Mouse (Mus musculus) urinary bladder, postnatal 36 days (tissue): ENCODE results near the gene Pde1a.
"Not testable (repeated sequence)": the region's sequence is repeated elsewhere in the genome, so short reads cannot be mapped to it uniquely, and the experiment has no call there.

Experiments
- DNase-seq, 2 experiments: peaks; one replicate each; pipeline ENCODE4 v3.0.0; 2022; ENCODE audit warnings: low spot score in 2 of 2, mixed read lengths in 1 of 2

Pde1a gene

GRCm38 (mm10) chr2:79964964-79965363 is 164.3 kb downstream of the Pde1a start:
- no peak for DNase-seq

DNA sequence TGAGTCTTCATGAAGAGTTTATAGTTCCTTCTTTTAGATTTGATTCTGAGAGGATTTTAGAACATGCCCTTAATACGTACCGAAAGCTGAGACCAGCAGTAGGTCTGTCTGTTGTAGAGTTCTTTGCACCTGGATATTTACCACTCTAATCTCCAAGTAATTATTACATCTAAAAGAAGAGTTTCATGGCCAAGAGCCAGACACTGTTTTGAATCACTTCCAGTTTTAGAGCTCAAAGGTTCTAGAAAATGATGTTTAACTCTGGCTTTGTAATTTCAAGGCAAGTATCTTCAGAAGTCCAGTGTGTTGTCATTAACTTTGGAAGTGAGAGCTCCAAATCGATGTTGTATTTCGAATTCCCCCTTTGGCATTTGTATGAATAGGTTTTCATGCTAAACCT is 167.8 kb downstream of the Pde1a start:
- DNase-seq = no peak

DNA sequence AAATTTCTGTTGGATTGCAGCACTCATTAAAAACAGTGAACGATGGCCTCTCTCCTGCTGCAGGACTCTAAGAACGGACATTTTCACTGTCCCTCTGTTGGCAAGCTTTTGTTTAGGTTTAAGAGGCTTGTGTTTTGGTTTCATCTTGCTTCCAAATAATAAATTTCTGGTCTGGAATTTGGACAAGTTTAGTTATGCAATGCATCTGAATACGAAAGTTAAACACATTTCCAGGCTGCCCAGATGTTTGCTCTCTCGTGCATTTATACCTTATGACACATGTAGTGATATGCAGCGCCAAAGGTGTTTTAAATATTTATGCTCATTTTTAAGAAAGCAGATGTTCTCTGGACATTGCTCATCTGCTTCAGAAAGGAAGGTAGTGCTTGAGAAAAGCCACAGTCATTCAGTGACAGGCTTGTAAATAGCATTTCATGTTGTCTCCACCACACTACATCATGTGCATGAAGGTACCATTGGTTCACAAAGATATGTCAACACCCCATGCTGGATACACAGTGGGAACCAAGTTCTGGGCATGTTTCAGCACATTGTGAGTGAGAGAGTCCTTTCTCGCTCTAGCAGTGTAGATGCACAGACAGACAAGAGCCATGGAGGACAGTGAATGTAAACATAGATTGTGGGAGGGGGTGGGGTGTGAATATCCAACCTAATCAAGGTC is 171.5 kb downstream of the Pde1a start:
- no peak for DNase-seq

- no peak for DNase-seq
Measured at GRCm38 (mm10) chr2:79945898-79946675, 183.2 kb downstream of the Pde1a start.

GRCm38 (mm10) chr2:79934660-79935059 is 194.6 kb downstream of the Pde1a start:
- no peak for DNase-seq

- DNase-seq = no peak
Measured at GRCm38 (mm10) chr2:79922356-79922755, 206.9 kb downstream of the Pde1a start.

DNA sequence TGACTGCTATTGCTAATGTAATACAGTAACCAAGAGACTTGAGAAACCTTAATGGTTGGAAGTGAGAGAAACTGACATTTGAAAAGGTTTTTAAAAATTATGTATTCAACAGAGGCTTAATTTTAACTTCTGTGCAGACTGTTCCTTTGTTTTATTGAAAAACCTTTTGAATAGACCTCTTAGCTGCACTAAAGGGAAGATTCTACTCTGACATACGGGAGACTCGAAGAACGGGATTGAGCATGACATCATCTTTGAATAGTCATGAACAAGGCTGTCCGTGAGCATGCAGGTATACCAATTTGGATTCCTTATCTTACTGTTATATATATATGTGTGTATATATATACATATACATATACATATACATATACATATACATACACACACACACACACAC is 207.9 kb downstream of the Pde1a start:
- no peak for DNase-seq

DNA sequence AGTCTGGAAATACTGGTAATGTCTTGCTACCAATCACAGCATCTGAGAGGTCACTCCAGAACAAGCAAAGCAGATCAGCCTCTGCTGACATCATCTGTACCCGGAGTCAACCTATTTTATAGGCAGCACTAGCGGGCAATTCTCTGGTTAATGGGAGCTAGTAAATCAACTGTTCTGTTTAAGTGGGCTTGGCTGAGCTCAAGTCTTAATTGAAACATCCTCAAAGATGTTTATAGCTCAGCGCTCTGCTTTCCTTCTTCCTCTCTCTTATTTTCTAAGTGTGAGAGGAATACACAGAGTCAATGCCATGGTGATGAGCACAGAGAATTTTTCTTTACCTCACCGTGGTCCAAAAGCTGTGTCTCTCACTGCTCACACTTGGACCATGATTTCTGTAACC is 208.8 kb downstream of the Pde1a start:
- DNase-seq = no peak

DNA sequence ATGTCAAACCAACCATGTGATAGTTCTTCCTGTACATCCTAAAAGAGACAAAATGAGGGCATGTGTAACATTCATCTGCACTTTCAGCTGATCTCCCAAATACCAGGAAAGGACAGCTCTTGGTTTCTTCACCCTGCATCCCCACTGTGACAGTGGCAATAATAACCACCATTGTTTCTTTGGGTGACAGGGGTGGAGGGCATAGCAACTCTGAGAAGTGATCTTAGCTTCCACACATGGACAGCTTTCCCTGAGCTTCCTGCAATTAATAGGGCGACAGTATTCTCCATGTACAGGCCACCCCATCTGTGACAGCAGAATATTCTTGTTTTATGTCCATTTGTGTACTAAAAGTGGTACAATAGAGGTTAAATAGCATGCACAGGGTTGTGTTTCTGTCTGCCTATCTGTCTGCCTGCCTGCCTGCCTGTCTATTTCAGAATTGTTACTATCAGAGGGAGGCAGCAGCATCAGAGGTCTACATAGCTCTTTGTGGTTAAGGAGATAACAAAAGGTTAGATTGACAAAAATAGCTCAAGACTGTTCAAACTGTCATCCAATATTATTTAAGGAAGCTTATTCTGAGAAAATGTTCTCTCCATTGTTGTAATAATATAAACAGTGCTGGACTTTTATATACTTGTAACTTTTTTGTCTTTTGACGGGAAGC is 227.3 kb downstream of the Pde1a start:
- no peak for DNase-seq

DNA sequence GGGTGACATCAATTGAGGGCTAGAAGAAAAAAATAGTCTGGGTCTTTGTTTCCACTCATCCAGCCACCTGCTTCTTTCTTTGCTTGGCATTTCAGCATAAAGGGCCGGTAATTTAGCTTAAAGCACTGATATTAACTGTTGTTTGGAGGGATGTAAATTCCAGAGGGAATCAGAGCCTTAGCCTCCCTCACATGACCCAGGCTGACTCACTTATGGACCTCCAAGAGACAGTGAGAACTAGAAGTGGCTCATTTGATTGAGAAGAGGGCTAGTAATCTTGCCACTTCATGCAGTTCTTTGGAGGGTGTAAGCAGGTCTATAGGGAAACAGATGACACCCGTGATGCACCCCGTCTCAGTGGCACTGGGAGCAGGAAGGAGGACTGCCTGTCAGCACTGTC is 230.7 kb downstream of the Pde1a start:
- no peak for DNase-seq

DNA sequence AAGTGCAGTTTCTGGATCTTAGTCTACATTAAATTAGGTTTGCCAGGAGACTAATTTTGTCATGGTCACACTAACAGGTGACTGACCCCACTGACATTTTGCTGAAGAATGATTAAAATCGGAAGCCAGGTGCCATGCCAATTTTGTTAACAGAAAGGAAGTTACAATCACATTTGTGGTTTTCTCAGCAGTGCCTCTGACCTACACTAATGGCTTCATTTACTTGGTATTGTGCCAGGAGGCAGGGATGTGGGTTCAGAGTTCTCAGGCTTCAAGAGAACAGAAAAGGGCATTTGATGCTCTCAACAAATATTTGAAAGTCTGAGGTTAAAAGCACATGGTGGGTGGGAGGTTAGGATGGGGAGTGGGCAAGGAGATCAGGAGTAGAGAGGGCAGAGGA is 236.4 kb downstream of the Pde1a start:
- DNase-seq = no peak

DNA sequence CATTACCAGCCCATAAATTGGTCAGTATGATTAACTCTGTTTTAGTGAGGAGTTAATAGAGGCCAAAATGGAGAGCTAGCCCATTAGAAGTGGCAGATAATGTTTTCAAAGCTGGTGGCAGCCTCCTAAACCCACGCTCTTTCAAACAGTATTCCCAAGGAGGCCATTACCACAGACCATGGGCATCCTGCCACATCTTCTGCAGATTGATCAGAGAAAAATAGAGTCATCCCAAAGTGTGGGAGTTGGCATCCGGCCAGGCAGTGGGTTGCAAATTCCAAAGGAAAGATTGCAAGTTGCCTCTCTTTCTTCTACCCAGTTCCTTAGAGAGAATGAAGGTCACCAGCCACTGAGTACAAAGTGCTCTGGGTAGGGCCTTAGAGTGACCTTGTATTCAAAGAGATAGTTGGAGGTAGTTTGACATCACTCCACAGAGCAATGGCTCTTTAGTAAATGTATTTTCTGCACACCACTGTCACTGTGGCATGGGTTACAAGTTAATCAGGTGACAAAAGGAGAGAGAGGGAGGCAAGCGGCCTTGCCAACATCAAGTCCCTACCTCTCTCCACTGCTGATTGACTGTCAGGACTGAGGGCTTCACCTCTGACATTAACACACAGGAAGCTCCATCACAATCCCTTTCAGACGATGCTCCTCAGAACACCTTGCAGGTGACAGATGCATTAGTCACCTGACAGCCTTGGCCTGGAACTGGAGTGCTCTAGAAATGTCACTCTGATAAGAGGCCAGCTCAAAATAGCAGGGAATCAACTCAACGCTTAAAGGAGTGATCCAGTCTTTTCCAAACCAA is 237.3 kb downstream of the Pde1a start:
- DNase-seq = peak in 1 of 2 experiments; percentile 19

DNA sequence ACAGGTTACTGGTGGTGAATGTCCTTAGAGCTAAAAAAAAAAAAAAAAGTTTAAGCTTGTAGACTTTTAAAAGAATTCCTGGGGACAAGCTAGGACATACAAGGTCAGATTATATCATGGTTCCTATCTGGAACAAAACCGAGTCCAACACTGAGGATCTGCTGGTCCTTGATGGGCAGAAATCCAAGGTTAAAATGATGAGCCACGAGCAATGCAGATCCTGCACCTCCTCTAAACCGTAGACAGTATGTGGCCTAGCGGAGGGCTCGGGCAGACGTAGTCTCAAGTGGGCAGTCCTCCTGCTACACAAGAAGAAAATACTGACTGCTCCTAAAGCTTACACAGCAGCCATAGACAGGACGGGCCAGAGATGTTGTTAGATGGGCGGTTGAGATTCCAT is 238.5 kb downstream of the Pde1a start:
- no peak for DNase-seq

GRCm38 (mm10) chr2:79883631-79884350 is 245.5 kb downstream of the Pde1a start:
- no peak for DNase-seq

GRCm38 (mm10) chr2:79883210-79883609 is 246.0 kb downstream of the Pde1a start:
- DNase-seq = no peak

GRCm38 (mm10) chr2:79865275-79865999 is 263.8 kb downstream of the Pde1a start:
- no peak for DNase-seq

DNA sequence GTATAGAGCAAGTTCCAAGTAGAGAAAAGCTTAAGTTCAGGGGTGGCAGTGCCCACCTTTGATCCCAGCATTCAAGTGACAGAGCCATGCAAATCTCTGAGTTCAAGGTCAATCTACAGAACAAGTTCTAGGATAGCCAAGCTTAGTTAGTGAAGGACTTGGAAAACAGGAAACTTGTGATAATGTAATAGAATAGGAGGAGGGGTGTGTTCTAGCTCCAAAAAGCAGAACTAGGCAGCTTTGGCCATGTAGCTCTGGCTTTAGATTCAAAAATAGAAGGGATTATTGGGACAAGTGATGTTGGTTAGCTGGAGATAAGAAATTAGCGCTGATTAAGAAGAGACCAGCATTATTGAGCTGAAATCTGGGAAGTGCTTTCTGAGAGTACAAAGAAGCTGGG is 272.4 kb downstream of the Pde1a start:
- DNase-seq = no peak

DNA sequence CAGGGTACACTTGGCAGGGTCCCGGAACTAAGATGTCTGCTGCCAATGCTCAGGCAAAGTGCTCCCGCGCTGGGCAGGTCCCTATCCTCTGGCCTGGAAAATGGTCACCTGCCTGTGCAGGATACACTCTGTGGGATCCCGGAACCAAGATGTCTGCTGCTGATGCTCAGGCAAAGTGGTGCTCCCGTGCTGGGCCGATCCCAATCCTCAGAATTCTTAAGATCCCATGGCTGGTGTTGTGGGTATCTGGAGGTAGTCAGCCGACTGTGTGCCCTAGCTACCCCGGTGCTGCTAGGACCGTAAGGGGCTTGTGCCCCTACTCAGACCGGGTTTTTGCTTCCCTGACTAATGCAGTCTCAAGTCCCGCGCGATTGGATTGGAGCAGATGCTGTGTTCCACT is 281.9 kb downstream of the Pde1a start:
- DNase-seq = not testable (repeated sequence)

DNA sequence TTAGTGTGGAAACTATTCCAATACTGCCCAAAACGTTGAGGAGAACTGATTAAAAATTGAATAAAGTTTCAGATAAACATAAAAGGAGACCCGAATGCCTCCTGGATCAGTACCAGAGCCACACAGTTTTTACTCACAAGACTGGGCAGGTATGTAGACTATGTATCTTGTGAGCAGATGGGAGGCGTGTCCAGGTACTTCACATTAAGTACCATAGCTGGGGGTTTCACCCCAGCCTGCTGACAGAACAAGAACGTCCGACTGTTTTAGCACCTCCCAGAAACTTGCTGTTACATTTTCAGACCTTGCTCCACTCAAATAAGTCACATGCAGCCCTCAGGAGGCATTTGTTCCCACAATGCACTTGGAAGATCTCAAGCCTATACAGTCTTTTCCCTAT is 289.7 kb downstream of the Pde1a start:
- DNase-seq = no peak

GRCm38 (mm10) chr2:79839090-79839489 is 290.2 kb downstream of the Pde1a start:
- no peak for DNase-seq

DNA sequence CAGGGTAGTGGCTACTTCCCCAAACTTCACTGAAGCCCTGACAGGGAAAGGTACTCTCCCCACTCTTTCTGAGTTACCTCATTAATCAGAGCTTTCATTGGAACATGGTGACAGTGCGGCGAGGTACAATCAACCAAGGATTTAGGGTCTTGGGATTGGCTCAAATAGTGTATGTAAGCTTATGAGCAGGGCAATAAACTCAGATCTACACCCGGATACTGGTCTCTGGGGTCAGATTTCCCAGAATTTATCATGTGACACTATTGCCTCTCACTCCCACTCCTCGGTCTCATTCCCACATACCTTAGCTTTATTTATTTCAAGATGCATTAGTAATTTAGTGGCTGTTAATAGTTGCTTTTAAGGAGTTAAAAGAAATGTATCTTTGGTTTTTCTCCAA is 303.4 kb downstream of the Pde1a start:
- no peak for DNase-seq
